Mouse (Mus musculus) adrenal gland, postnatal 36 days (tissue): ENCODE measurements around the gene Wasf2. TPM values are rescaled to one million over a fixed set of nuclear protein-coding genes. Genes with fewer than 3 reads are reported as not detected.

ENCODE experiments used
- DNase-seq, 2 experiments: peaks; one replicate each; pipeline ENCODE4 v3.0.0; 2021; ENCODE audit warnings: mixed read lengths in 1 of 2
- microRNA-seq: library from miRNA; unstranded; fragments of <30 nt; microRNA quantifications from one replicate; pipeline ENCODE4 v1.2.0, GENCODE M21; 2021
- total RNA-seq, 2 experiments: library from RNA; stranded (reverse); gene quantifications; 2 replicates each; pipeline ENCODE4 v1.2.3; 2021

The Wasf2 gene
- total RNA-seq, 2 experiments from 2014 or later, result 122 to 132 TPM

DNA sequence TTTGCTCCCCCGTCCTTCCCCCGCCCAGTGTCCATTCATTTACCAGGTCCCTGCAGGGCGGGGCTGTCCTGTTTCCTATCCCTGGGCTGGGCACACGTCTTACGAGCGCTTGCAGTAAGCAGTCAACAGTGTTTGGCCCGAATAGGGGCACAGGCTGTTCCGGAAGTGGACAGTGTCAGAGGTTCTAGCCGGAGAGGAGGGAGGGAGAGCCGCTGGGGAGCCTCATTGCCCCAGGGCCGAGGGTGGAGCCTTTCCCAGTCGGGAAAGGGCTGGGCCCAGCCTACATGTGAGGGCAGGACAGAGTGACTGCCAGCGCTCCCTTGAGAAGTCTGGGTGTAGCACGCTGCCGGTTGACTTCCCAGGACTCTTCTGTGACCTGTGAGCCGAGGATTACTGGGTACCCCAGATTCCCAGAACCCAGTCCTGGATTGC, 110.2 kb downstream of the Wasf2 start, which contains the start of gene Map3k6:
TSS of gene Map3k6 (plus strand) at position 329 of the 432 bp plus-strand sequence.
- DNase-seq, result peak; percentile 90

DNA sequence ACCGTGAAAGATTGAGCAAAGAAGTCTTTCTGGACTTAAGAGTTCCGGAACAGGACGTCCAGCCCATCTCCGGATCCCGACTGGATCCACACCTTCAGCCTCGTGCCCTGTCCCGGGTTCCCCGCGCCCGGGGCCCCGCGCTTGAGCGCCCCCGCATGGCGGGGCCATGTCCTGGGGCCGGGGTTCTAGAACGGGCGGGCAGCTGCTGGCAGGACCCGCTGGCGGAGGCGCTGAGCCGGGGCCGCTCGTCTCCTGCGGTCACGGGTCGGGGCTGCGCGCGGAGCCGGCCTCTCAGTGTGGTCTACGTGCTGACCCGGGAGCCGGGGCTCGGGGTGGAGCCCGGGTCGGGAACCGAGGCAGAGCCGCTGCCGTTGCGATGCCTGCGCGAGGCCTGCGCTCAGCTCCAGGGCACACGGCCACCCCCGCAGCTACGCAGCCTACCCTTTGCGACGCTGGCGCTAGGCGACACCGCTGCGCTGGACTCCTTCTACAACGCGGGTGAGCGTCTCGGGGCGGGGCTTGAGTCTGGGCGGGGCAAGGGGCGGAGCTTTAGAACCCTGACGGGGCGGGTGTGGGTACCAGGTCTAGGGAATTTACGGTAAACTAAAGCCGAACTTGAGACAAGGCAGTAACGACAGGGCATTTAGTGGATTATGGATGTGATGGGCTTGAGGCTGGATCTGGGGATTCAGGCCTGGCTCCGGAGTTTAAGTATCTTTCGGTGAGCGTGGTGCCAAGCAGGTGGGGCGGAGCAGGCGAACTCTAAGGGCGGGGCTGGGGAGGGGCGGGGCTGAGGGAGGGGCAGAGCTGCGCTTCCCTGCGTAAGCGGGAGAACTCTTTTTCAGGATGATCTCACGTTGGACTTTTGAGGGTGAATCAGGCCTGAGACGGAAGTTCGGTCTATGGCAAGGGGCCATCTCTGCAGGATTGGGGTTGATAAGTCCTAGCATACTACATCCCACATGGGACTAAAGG, 110.9 kb downstream of the Wasf2 start:
- DNase-seq, result peak; percentile 93 to 94

DNA sequence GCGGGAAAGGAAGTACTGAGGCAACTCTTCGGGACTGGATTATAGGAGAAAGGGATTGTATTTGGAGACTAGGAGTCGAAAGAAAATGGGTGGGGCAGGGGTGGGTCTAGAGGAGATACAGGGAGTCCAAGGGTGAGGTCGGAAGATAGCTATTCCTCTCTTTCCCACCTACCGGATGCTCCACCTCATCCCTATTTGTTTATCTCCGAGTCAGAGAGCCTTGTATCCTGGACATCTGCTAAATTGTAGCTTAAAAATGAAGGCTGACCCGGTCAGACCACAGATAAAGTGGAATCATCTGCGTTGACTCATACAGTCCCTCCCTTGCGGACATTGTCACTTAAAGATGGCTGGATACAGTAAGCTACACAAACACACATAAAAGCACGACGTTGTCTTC, 111.6 kb downstream of the Wasf2 start:
- DNase-seq, result no peak

DNA sequence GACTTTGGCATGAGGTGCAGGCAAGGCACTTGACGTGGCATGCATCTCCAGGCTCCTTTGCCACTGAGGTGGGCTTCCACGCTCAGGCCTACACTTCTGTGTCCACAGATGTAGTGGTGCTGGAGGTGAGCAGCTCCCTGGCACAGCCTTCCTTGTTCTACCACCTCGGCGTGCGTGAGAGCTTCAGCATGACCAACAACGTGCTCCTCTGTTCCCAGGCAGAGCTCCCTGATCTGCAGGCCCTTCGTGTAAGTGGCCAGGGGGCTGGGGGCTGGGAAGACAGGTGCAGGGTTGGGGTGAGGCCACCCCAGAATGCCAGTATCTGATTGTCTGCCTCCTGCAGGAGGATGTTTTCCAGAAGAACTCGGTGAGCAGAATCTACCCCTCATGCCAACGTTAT, 112.4 kb downstream of the Wasf2 start:
- DNase-seq, result no peak

DNA sequence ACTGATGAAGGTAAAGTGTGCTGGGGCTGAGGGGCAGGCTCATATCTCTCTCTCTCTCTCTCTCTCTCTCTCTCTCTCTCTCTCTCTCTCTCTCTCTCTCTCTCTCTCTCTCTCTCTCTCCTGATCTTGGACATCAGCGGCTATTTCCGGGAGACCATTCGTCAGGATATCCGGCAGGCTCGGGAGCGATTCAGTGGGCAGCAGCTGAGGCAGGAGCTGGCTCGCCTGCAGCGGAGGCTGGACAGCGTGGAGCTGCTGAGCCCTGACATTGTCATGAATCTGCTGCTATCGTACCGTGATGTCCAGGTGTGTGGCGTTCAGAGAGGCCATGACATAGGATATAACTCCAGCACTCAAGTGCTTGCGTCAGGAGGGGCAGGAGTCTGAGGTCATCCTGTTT, 113.2 kb downstream of the Wasf2 start:
- peak; percentile 26 to 29 for DNase-seq

DNA sequence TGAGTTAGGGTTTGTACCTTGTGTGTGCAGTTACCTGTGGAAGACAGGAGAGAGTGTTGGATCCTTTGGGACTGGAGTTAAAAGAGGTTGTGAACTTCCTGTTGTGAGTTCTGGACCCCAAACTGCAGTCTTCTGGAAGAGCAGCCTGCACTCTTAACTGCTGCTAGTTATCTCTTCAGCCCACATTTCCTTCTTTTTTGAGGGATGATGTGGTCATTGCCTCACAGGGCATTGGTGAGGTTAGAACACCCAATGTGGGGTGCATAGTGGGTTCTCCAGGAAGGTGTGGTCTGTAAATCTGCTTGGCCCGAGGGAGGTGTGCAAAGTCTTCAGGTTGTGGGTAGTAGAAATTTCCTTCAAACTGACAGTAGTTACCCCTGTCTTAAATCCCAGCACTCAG, 114.0 kb downstream of the Wasf2 start:
- DNase-seq, result no peak

DNA sequence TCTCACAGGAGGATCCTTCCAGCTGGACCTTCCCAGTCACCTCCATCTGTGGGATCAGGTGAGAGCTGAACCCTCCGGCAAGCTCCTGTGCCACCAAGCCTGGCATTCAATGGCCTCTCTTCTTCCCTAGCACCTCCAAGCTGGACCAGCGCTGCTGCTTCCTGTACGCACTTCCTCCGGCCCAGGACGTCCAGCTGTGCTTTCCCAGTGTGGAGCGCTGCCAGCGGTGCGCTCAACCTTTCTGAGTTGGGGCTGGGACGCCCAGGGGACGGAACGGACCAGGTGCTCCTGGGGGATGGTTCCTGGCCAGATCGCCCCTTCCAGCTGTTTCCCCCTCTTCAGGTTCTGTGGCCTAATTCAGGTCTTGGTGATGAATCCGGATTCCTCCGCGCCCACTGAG, 116.8 kb downstream of the Wasf2 start:
- DNase-seq, result peak; percentile 45 to 66

DNA sequence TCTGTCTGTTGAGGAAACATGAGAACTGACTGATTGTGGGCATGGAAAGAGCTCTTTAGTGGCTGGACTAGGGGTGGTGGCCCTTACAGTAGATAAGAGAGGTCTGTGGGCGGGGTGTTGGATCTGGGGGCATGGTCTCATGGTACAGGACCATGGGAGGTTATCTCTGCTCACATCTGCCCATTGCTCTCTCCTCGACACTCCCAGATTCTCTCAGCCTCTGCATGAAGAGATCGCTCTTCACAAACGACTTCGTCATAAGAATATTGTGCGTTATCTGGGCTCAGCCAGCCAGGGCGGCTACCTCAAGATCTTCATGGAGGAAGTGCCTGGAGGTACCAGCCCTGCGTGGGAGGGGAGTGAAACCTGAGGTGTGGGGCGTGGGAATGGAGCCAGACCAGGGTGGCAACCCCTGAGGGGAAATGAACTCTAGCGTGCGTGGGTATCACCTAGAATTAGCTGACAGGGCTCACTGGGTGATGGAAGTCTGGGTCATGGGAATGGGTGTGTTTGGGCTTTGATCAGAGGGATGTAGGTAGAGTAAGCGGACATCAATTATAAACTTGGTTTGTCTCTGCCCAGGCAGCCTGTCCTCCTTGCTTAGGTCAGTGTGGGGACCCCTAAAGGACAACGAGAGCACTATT, 117.6 kb downstream of the Wasf2 start:
- DNase-seq, result no peak

Small RNA genes lying within 50 kb of the gene (microRNA-seq; reads per million reads assigned to microRNA genes)
- gene Mir7017, result 0.75 reads per million

Other genes with a start within 250 kb of the Wasf2 start
- gene Stx12, start 246.0 kb upstream of the Wasf2 start, total RNA-seq, result 10 to 100 TPM; 60.9 to 64.1 TPM
- 10 to 100 TPM; 35.5 to 38.6 TPM for gene Fam76a, start 207.9 kb upstream of the Wasf2 start, total RNA-seq
- gene Fgr, start 156.4 kb upstream of the Wasf2 start, total RNA-seq, result under 1 TPM; 0.30 to 0.40 TPM
- 10 to 100 TPM; 63.7 to 74.1 TPM for gene Ahdc1, start 119.2 kb upstream of the Wasf2 start, total RNA-seq
- gene Cd164l2, start 81.6 kb downstream of the Wasf2 start, total RNA-seq, result 1 to 10 TPM in 1 of 2 experiments, under 1 TPM in 1; 0.79 to 1.1 TPM
- gene Gpr3, start 82.0 kb downstream of the Wasf2 start, total RNA-seq, result under 1 TPM; 0.63 to 0.89 TPM
- gene Map3k6, start 110.3 kb downstream of the Wasf2 start, total RNA-seq, result 10 to 100 TPM; 15.9 to 38.8 TPM
- 1 to 10 TPM; 1.4 to 1.5 TPM for gene Sytl1, start 132.6 kb downstream of the Wasf2 start, total RNA-seq
- 10 to 100 TPM; 64.0 to 74.4 TPM for gene Tmem222, start 147.3 kb downstream of the Wasf2 start, total RNA-seq
- 10 to 100 TPM; 44.6 to 63.8 TPM for gene Wdtc1, start 223.0 kb downstream of the Wasf2 start, total RNA-seq
- 10 to 100 TPM; 48.6 to 54.2 TPM for gene Slc9a1, start 239.2 kb downstream of the Wasf2 start, total RNA-seq